Mouse (Mus musculus) hindbrain, embryonic 15.5 days (tissue): ENCODE measurements at regions not wholly inside any gene's neighbourhood (a gene's known extent, or its start where the extent isn't known, plus 50 kb on each side); places are given as distances from the start of the nearest gene placed in this dataset.

Experiments
- ATAC-seq: fragments of 200-750 bp; cut with Nextera tagmentation; 2 replicates; pipeline ENCODE4 v1.8.0; 2017; ENCODE audit warnings: low read depth, moderate number of reproducible peaks, moderate TSS enrichment; ENCODE audit not compliant: low FRiP score
- H3K27ac ChIP-seq: fragments of 300-500 bp; sonication (generic); replicated peaks from 2 replicates; pipeline ENCODE4 v1.5.1; 2015; ENCODE audit warnings: mild to moderate bottlenecking, inconsistent platforms
- H3K27me3 ChIP-seq: fragments of 300-500 bp; sonication (generic); 2 replicates; pipeline ENCODE4 v1.6.1; 2015; ENCODE audit warnings: control low read depth, inconsistent platforms
- H3K36me3 ChIP-seq: fragments of 300-500 bp; sonication (generic); 2 replicates; pipeline ENCODE4 v1.6.1; 2015; ENCODE audit warnings: control low read depth, inconsistent platforms
- H3K4me1 ChIP-seq: fragments of 300-500 bp; sonication (generic); replicated peaks from 2 replicates; pipeline ENCODE4 v1.6.1; 2015; ENCODE audit warnings: control low read depth, inconsistent platforms
- H3K4me2 ChIP-seq: fragments of 300-500 bp; sonication (generic); 2 replicates; pipeline ENCODE4 v1.6.1; 2015; ENCODE audit warnings: moderate library complexity, mild to moderate bottlenecking, inconsistent platforms
- H3K4me3 ChIP-seq: fragments of 300-500 bp; sonication (generic); 2 replicates; pipeline ENCODE4 v1.5.1; 2015; ENCODE audit warnings: mild to moderate bottlenecking, inconsistent platforms
- H3K9ac ChIP-seq: fragments of 300-500 bp; sonication (generic); 2 replicates; pipeline ENCODE4 v1.6.1; 2015; ENCODE audit warnings: inconsistent platforms
- H3K9me3 ChIP-seq: fragments of 300-500 bp; sonication (generic); 2 replicates; pipeline ENCODE4 v1.6.1; 2016; ENCODE audit warnings: control low read depth, inconsistent platforms
- WGBS: fragments of 180-500 bp; shearing (Covaris S2); methylation state at CpG from one replicate; pipeline ENCODE4 v1.1.7; 2015; 5-methylcytosine and 5-hydroxymethylcytosine counted together

GRCm38 (mm10) chr10:67654518-67654917 lies 105.8 kb upstream of the Ado start:
- WGBS: 80% methylated on average over 10 of the region's 10 CpGs
- no peak for ATAC-seq
- Histone ChIP-seq H3K4me1 (no peaks in the 10 kb centered on the region), H3K27me3 (0 out of 2 replicates have a peak, but pooled peaks cover 2% of the 10 kb centered on the region), H3K4me2 (no peak overlapping the region), H3K36me3 (no peaks in the 10 kb centered on the region), H3K4me3 (no peak overlapping the region), H3K27ac (no peak overlapping the region), H3K9me3 (no peaks in the 10 kb centered on the region), H3K9ac (no peak overlapping the region)

GRCm38 (mm10) chr10:67652300-67652699 lies 103.5 kb upstream of the Ado start:
- ATAC-seq: no peak
- Histone ChIP-seq H3K9ac (no peak overlapping the region), H3K4me1 (peaks cover 9% of the 10 kb centered on the region), H3K9me3 (no peaks in the 10 kb centered on the region), H3K4me3 (no peak overlapping the region), H3K27me3 (0 out of 2 replicates have a peak, but pooled peaks cover 2% of the 10 kb centered on the region), H3K27ac (no peak overlapping the region), H3K36me3 (no peaks in the 10 kb centered on the region), H3K4me2 (no peak overlapping the region)
- 81% methylated on average over 3 of the region's 3 CpGs for WGBS

DNA sequence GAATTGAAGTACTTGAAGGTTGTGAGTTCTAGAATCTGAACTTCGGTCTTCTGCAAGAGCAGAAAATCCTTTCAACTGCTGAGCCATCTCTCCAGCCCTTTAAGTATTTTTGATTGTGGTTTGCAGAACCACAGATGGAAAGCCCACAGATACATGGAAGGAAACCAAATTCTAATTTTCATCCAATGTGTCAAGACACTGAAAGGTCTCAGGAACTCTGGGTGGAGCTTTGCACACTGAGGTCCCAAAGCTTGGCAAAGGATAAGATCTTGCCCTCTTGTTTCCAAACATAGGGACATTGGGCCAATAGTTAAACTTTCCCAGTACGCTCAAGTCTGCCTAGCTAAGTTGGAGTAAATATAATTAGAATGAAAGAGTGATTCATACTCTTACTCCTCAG lies 102.6 kb upstream of the Ado start:
- H3K9me3 ChIP-seq: no peaks in the 10 kb centered on the region
- 0 out of 2 replicates have a peak, but pooled peaks cover 2% of the 10 kb centered on the region for H3K27me3 ChIP-seq
- ATAC-seq: no peak
- H3K27ac ChIP-seq: no peak overlapping the region
- no peak overlapping the region for H3K4me3 ChIP-seq
- no peak overlapping the region for H3K4me2 ChIP-seq
- H3K36me3 ChIP-seq: no peaks in the 10 kb centered on the region
- peaks cover 16% of the 10 kb centered on the region for H3K4me1 ChIP-seq
- H3K9ac ChIP-seq: no peak overlapping the region
- WGBS: 87% methylated on average over 2 of the region's 2 CpGs

- ATAC-seq: no peak
- H3K36me3 ChIP-seq: no peaks in the 10 kb centered on the region
- H3K27ac ChIP-seq: no peak overlapping the region
- H3K4me1 ChIP-seq: peaks cover 22% of the 10 kb centered on the region
- no peaks in the 10 kb centered on the region for H3K9me3 ChIP-seq
- H3K4me2 ChIP-seq: peak overlapping the region; percentile 60
- H3K27me3 ChIP-seq: 0 out of 2 replicates have a peak, but pooled peaks cover 2% of the 10 kb centered on the region
- peak overlapping the region; percentile 35 for H3K4me3 ChIP-seq
- 26% methylated on average over 20 of the region's 20 CpGs for WGBS
- H3K9ac ChIP-seq: no peak overlapping the region
Measured at GRCm38 (mm10) chr10:67647777-67648727, 99.3 kb upstream of the Ado start.

- Histone ChIP-seq H3K27ac (no peak overlapping the region), H3K27me3 (0 out of 2 replicates have a peak, but pooled peaks cover 2% of the 10 kb centered on the region), H3K9ac (peak overlapping the region; percentile 18; the same call in 1 of the 2 replicates), H3K36me3 (no peaks in the 10 kb centered on the region), H3K4me2 (peak overlapping the region; percentile 60), H3K4me1 (peaks cover 22% of the 10 kb centered on the region), H3K9me3 (no peaks in the 10 kb centered on the region), H3K4me3 (peak overlapping the region; percentile 35)
- WGBS: 10% methylated on average over 14 of the region's 14 CpGs
- peak; percentile 67; the same call in 1 of the 2 replicates for ATAC-seq
Measured at GRCm38 (mm10) chr10:67646659-67647559, 98.2 kb upstream of the Ado start.

DNA sequence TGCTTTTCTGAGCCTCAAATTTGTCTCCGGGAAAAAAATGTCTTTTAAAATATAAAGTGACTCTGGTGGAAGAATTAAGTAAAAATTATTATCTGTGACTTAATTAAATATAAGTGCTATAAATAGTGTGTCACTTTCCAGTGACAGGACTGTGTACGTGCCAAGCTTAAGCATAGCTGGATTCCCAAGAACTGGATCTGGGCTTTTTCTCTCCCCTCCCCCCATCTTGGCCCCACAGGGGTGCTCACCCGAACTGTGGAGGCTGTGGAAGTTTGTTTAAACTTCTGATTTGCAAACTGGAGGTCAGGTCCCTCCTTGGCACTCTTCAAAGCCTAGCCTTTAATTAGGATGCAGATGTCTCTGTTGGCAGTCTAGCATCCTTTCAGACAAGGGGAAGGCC lies 97.1 kb upstream of the Ado start:
- no peaks in the 10 kb centered on the region for H3K36me3 ChIP-seq
- 36% methylated on average over 3 of the region's 3 CpGs for WGBS
- no peak overlapping the region for H3K27ac ChIP-seq
- H3K9me3 ChIP-seq: no peaks in the 10 kb centered on the region
- no peak overlapping the region for H3K4me3 ChIP-seq
- H3K4me2 ChIP-seq: no peak overlapping the region
- H3K4me1 ChIP-seq: peaks cover 22% of the 10 kb centered on the region
- H3K27me3 ChIP-seq: 0 out of 2 replicates have a peak, but pooled peaks cover 2% of the 10 kb centered on the region
- ATAC-seq: no peak
- no peak overlapping the region for H3K9ac ChIP-seq

- Histone ChIP-seq H3K9ac (no peak overlapping the region), H3K36me3 (no peaks in the 10 kb centered on the region), H3K4me2 (no peak overlapping the region), H3K27me3 (no peaks in the 10 kb centered on the region), H3K4me3 (no peak overlapping the region), H3K4me1 (peaks cover 22% of the 10 kb centered on the region), H3K27ac (no peak overlapping the region), H3K9me3 (no peaks in the 10 kb centered on the region)
- 67% methylated on average over 1 of the region's 1 CpGs for WGBS
- ATAC-seq: no peak
Measured at GRCm38 (mm10) chr10:67644280-67644679, 95.5 kb upstream of the Ado start.

DNA sequence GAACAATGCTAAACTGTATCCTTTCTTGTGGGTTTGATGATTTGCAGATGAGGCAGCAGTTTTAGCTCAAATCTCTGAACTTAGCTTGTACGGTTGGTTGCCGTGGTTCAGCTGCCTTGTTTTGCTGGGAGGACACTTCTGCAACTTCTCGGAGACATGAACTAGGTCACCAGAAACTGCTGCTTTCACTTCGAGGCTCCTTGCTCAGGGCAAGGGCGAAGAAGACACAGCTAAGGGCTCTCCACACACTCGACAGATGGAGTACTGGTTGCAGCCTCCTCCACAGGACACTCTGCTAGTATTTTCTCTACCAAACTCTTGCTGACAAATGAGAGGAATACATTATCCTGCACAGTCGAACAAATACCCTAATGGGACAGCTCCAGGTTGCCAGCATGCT lies 94.9 kb upstream of the Ado start:
- WGBS: 48% methylated on average over 7 of the region's 7 CpGs
- no peaks in the 10 kb centered on the region for H3K27me3 ChIP-seq
- peaks cover 22% of the 10 kb centered on the region for H3K4me1 ChIP-seq
- no peaks in the 10 kb centered on the region for H3K36me3 ChIP-seq
- H3K4me3 ChIP-seq: no peak overlapping the region
- H3K9ac ChIP-seq: no peak overlapping the region
- no peak overlapping the region for H3K4me2 ChIP-seq
- H3K9me3 ChIP-seq: no peaks in the 10 kb centered on the region
- no peak overlapping the region for H3K27ac ChIP-seq
- no peak for ATAC-seq

- Histone ChIP-seq H3K27me3 (peaks cover 5% of the 10 kb centered on the region; the same call in 1 of the 2 replicates), H3K4me2 (no peak overlapping the region), H3K27ac (no peak overlapping the region), H3K4me1 (peaks cover 5% of the 10 kb centered on the region; the same call in 1 of the 2 replicates), H3K36me3 (no peaks in the 10 kb centered on the region), H3K9ac (no peak overlapping the region), H3K4me3 (no peak overlapping the region), H3K9me3 (no peaks in the 10 kb centered on the region)
- 73% methylated on average over 5 of the region's 5 CpGs for WGBS
- no peak for ATAC-seq
Measured at GRCm38 (mm10) chr10:67637339-67637738, 88.6 kb upstream of the Ado start.

GRCm38 (mm10) chr10:67636569-67636968 lies 87.8 kb upstream of the Ado start:
- H3K27me3 ChIP-seq: peaks cover 5% of the 10 kb centered on the region; the same call in 1 of the 2 replicates
- H3K36me3 ChIP-seq: no peaks in the 10 kb centered on the region
- H3K4me2 ChIP-seq: peak overlapping the region; percentile 42
- no peak overlapping the region for H3K9ac ChIP-seq
- no peaks in the 10 kb centered on the region for H3K9me3 ChIP-seq
- H3K4me1 ChIP-seq: peaks cover 5% of the 10 kb centered on the region; the same call in 1 of the 2 replicates
- no peak for ATAC-seq
- WGBS: 3% methylated on average over 13 of the region's 13 CpGs
- no peak overlapping the region for H3K4me3 ChIP-seq
- no peak overlapping the region for H3K27ac ChIP-seq

DNA sequence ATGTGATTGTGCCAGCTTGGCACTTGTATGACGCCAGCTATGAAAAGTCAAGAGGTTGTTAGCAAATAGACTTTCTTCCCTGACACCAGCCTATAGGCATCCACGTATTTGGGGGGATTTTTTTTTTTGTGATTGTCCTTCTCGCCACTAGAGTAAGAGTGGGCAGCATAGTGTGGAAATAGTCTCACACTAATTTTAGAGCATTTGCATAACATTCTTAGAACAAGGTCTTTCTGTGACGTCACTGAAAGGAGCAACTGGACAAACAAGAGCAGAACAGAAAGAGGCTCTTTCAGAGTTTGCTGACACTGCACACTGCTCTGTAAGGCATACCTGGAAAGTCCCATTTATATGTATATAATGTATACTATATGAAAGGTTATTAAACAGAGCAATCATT lies 86.0 kb upstream of the Ado start:
- no peak for ATAC-seq

More for the DNA sequence above, 86.0 kb upstream of the Ado start:
- peaks cover 5% of the 10 kb centered on the region; the same call in 1 of the 2 replicates for H3K4me1 ChIP-seq
- H3K4me3 ChIP-seq: no peak overlapping the region
- H3K9me3 ChIP-seq: no peaks in the 10 kb centered on the region
- no peaks in the 10 kb centered on the region for H3K36me3 ChIP-seq
- H3K9ac ChIP-seq: no peak overlapping the region
- H3K4me2 ChIP-seq: no peak overlapping the region
- H3K27ac ChIP-seq: no peak overlapping the region
- 69% methylated on average over 4 of the region's 4 CpGs for WGBS
- peaks cover 5% of the 10 kb centered on the region; the same call in 1 of the 2 replicates for H3K27me3 ChIP-seq
